Mouse (Mus musculus) frontal cortex, postnatal 36 days (tissue): Measurements from ENCODE around the gene Plcb4.
A peak's percentile ranks its signal among the peaks of the same experiment; 100 is the strongest.

Source experiments
- DNase-seq, 2 experiments: peaks; one replicate each; pipeline ENCODE4 v3.0.0; 2022; ENCODE audit warnings: low spot score in 2 of 2

Gene Plcb4

GRCm38 (mm10) chr2:136002118-136002517 lies 343.3 kb downstream of the Plcb4 start:
- DNase-seq, result no peak

- DNase-seq, result no peak
These were observed 345.0 kb downstream of the Plcb4 start for GRCm38 (mm10) chr2:136003836-136004235.

GRCm38 (mm10) chr2:136006280-136006679 lies 347.5 kb downstream of the Plcb4 start:
- DNase-seq, result peak; percentile 23 to 41

GRCm38 (mm10) chr2:136012759-136013158 lies 353.9 kb downstream of the Plcb4 start:
- no peak for DNase-seq

- no peak for DNase-seq
These were observed 389.7 kb downstream of the Plcb4 start for GRCm38 (mm10) chr2:136048464-136048863.

- no peak for DNase-seq
These were observed 392.2 kb downstream of the Plcb4 start for GRCm38 (mm10) chr2:136050793-136051615.

- DNase-seq, result no peak
These were observed 393.0 kb downstream of the Plcb4 start, which contains the start of gene Lamp5 for GRCm38 (mm10) chr2:136051688-136052289. Gene Lamp5 (plus strand): TSS chr2:136052239.

- DNase-seq, result peak; percentile 56 to 61
These were observed 399.1 kb downstream of the Plcb4 start for GRCm38 (mm10) chr2:136057861-136058331.

- DNase-seq, result no peak
These were observed 399.6 kb downstream of the Plcb4 start for GRCm38 (mm10) chr2:136058398-136058797.

GRCm38 (mm10) chr2:136059029-136059669 lies 400.3 kb downstream of the Plcb4 start:
- no peak for DNase-seq
